Mouse (Mus musculus): ENCODE data around the gene Susd1. TPM values are rescaled to one million over a fixed set of nuclear protein-coding genes. Genes with fewer than 3 reads are reported as not detected.
"Not testable (repeated sequence)": the region's sequence is repeated elsewhere in the genome, so short reads cannot be mapped to it uniquely, and the experiment has no call there.

Susd1 gene
- total RNA-seq, 2 experiments from 2014 or later: 8.6 to 9.8 TPM

GRCm38 (mm10) chr4:59314939-59315552 lies 123.4 kb downstream of the Susd1 start:
- DNase-seq (ENCODE audit: extremely low spot score in 1 of 2, low spot score in 2 of 2): no peak
- intact Hi-C loops (cut with DNase I): no loop called here

- DNase-seq (ENCODE audit: extremely low spot score in 1 of 2, low spot score in 2 of 2): peak in 1 of 2 experiments; percentile 46
- intact Hi-C loops (cut with DNase I): no loop called here
These were observed 125.5 kb downstream of the Susd1 start for GRCm38 (mm10) chr4:59312945-59313344.

GRCm38 (mm10) chr4:59310590-59310989 lies 127.8 kb downstream of the Susd1 start:
- intact Hi-C loops (cut with DNase I): no loop called here
- DNase-seq (ENCODE audit: extremely low spot score in 1 of 2, low spot score in 2 of 2): no peak

GRCm38 (mm10) chr4:59307841-59308589 lies 130.4 kb downstream of the Susd1 start:
- intact Hi-C loops (cut with DNase I): no loop called here

GRCm38 (mm10) chr4:59302387-59302786 lies 136.0 kb downstream of the Susd1 start:
- no peak for DNase-seq (ENCODE audit: extremely low spot score in 1 of 2, low spot score in 2 of 2)
- intact Hi-C loops (cut with DNase I): no loop called here

More at GRCm38 (mm10) chr4:59307841-59308589, 130.4 kb downstream of the Susd1 start:
- DNase-seq (ENCODE audit: extremely low spot score in 1 of 2, low spot score in 2 of 2): no peak

- intact Hi-C loops (cut with DNase I): no loop called here
- DNase-seq (ENCODE audit: extremely low spot score in 1 of 2, low spot score in 2 of 2): no peak
These were observed 137.2 kb downstream of the Susd1 start for GRCm38 (mm10) chr4:59301025-59301815.

GRCm38 (mm10) chr4:59298719-59299496 lies 139.5 kb downstream of the Susd1 start:
- no peak for DNase-seq (ENCODE audit: extremely low spot score in 1 of 2, low spot score in 2 of 2)
- intact Hi-C loops (cut with DNase I): no loop called here

- DNase-seq (ENCODE audit: extremely low spot score in 1 of 2, low spot score in 2 of 2): no peak
- intact Hi-C loops (cut with DNase I): no loop called here
These were observed 143.3 kb downstream of the Susd1 start for GRCm38 (mm10) chr4:59295127-59295526.

GRCm38 (mm10) chr4:59294661-59295060 lies 143.8 kb downstream of the Susd1 start:
- intact Hi-C loops (cut with DNase I): no loop called here

GRCm38 (mm10) chr4:59291914-59292718 lies 146.3 kb downstream of the Susd1 start:
- DNase-seq (ENCODE audit: extremely low spot score in 1 of 2, low spot score in 2 of 2): no peak
- intact Hi-C loops (cut with DNase I): no loop called here

More at GRCm38 (mm10) chr4:59294661-59295060, 143.8 kb downstream of the Susd1 start:
- DNase-seq (ENCODE audit: extremely low spot score in 1 of 2, low spot score in 2 of 2): no peak

- no peak for DNase-seq (ENCODE audit: extremely low spot score in 1 of 2, low spot score in 2 of 2)
- intact Hi-C loops (cut with DNase I): no loop called here
These were observed 147.4 kb downstream of the Susd1 start for GRCm38 (mm10) chr4:59290972-59291576.

- DNase-seq (ENCODE audit: extremely low spot score in 1 of 2, low spot score in 2 of 2): no peak
These were observed 151.3 kb downstream of the Susd1 start for GRCm38 (mm10) chr4:59287103-59287502.

GRCm38 (mm10) chr4:59286351-59286750 lies 152.1 kb downstream of the Susd1 start:
- intact Hi-C loops (cut with DNase I): not testable (repeated sequence)
- peak in 1 of 2 experiments; percentile 42 for DNase-seq (ENCODE audit: extremely low spot score in 1 of 2, low spot score in 2 of 2)

More at GRCm38 (mm10) chr4:59287103-59287502, 151.3 kb downstream of the Susd1 start:
- intact Hi-C loops (cut with DNase I): no loop called here

- intact Hi-C loops (cut with DNase I): no loop called here
- peak in 1 of 2 experiments; percentile 63 for DNase-seq (ENCODE audit: extremely low spot score in 1 of 2, low spot score in 2 of 2)
These were observed 155.5 kb downstream of the Susd1 start for GRCm38 (mm10) chr4:59282699-59283487.

- no peak for DNase-seq (ENCODE audit: extremely low spot score in 1 of 2, low spot score in 2 of 2)
- intact Hi-C loops (cut with DNase I): no loop called here
These were observed 156.3 kb downstream of the Susd1 start for GRCm38 (mm10) chr4:59282137-59282536.

- no peak for DNase-seq (ENCODE audit: extremely low spot score in 1 of 2, low spot score in 2 of 2)
- intact Hi-C loops (cut with DNase I): no loop called here
These were observed 157.6 kb downstream of the Susd1 start for GRCm38 (mm10) chr4:59280876-59281275.

GRCm38 (mm10) chr4:59279111-59279510 lies 159.3 kb downstream of the Susd1 start:
- intact Hi-C loops (cut with DNase I): no loop called here
- DNase-seq (ENCODE audit: extremely low spot score in 1 of 2, low spot score in 2 of 2): no peak

Data from left cerebral cortex, postnatal 10 days (tissue).